Mouse (Mus musculus) heart, adult 2 months (tissue): ENCODE measurements around the gene Cd84.

Source experiments
- CTCF ChIP-seq: fragments of 200-600 bp; IDR thresholded peaks from 2 replicates; pipeline ENCODE4 v1.8.1; 2022; ENCODE audit warnings: antibody characterized with exemption, mild to moderate bottlenecking, moderate library complexity
- EP300 ChIP-seq: fragments of 200-500 bp; IDR thresholded peaks from 2 replicates; pipeline ENCODE4 v1.6.1; 2011; ENCODE audit warnings: low read depth, low read length, control low read depth; ENCODE audit not compliant: insufficient read depth
- POLR2A ChIP-seq: fragments of 200-500 bp; IDR thresholded peaks from 2 replicates; pipeline ENCODE4 v1.6.1; 2011; ENCODE audit warnings: mild to moderate bottlenecking, low read depth, low read length, control low read depth; ENCODE audit not compliant: insufficient read depth

- TF ChIP-seq CTCF, result no peak
- TF ChIP-seq EP300, result no peak
- TF ChIP-seq POLR2A, result no peak
Observed at GRCm38 (mm10) chr1:171821331-171821730, 18.2 kb upstream of the Cd84 start.
